Mouse (Mus musculus): ENCODE measurements around the gene Unc5c. TPM values are rescaled to one million over a fixed set of nuclear protein-coding genes. Genes with fewer than 3 reads are reported as not detected.

The Unc5c gene
- polyA plus RNA-seq, 1 experiment from 2014 or later, result 15.6 TPM

GRCm38 (mm10) chr3:141872337-141873042, 407.5 kb downstream of the Unc5c start:
- Histone ChIP-seq H3K9ac (ENCODE audit: low read depth, low read length) (no peak overlapping the region), H3K9me3 (replicated peaks; ENCODE audit: low read length) (no peaks in the 10 kb centered on the region), H3K27ac (no peak overlapping the region), H3K27me3 (ENCODE audit: insufficient read depth, low read length) (no peaks in the 10 kb centered on the region), H3K4me1 (replicated peaks; ENCODE audit: insufficient read depth, low read length) (no peaks in the 10 kb centered on the region), H3K36me3 (ENCODE audit: insufficient read depth, low read length) (no peaks in the 10 kb centered on the region), H3K4me2 (ENCODE audit: low read length) (no peak overlapping the region), H3K4me3 (replicated peaks; ENCODE audit: low read depth, low read length) (no peak overlapping the region)
- TF ChIP-seq CTCF (IDR thresholded peaks at IDR 0.05; ENCODE audit: low read depth), result no peak
- WGBS, result 77% methylated on average over 10 of the region's 10 CpGs
- DNase-seq (ENCODE audit: low spot score) (no peak), ATAC-seq (replicated peaks; ENCODE audit: low FRiP score, low read depth) (no peak)

DNA sequence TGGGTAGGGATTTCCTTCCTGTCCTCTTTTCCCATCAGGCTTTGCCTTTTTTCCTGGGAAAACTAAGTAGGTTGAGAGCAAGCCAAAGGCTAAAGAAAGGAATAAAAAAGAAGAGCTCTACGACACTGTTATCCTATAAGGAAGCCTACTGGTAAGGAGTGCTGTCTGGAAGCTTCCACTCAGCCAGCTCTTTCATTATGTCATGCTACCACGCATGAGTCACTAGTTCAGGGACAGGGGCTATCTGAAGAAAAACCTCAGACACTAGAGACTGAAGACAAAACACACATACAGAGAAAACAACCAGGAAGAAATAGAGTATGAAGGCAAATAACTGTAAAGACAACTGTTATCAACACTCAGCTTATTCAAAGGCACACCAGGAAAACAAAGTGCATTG, 417.5 kb downstream of the Unc5c start:
- H3K9ac ChIP-seq (ENCODE audit: low read depth, low read length), result no peak overlapping the region
- H3K4me2 ChIP-seq (ENCODE audit: low read length), result no peak overlapping the region

DNA sequence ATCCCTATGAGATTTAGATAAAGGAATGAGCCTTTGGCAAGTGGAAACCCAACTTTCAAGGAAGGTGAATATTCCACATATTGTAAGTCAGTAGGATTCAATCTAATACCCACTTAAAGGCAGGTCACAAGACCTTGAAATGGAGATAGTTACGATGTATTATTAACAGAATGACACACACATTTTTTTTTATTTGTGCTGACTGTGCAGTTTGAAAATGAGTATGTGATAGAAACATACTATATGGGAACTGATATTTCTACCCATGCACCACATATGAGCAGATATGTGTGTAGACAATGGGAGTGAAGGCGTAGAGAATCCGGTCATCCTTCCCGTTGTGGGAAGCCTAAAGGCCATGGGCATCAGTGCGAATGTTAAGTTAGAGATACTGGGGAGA, 419.2 kb downstream of the Unc5c start:
- no peak overlapping the region for H3K4me3 ChIP-seq (replicated peaks; ENCODE audit: low read depth, low read length)
- H3K27ac ChIP-seq, result no peak overlapping the region
- no peaks in the 10 kb centered on the region for H3K9me3 ChIP-seq (replicated peaks; ENCODE audit: low read length)
- H3K36me3 ChIP-seq (ENCODE audit: insufficient read depth, low read length), result no peaks in the 10 kb centered on the region
- no peak overlapping the region for H3K4me2 ChIP-seq (ENCODE audit: low read length)
- no peak for TF ChIP-seq CTCF (IDR thresholded peaks at IDR 0.05; ENCODE audit: low read depth)
- WGBS, result 96% methylated on average over 5 of the region's 5 CpGs
- H3K4me1 ChIP-seq (replicated peaks; ENCODE audit: insufficient read depth, low read length), result no peaks in the 10 kb centered on the region
- no peak for ATAC-seq (replicated peaks; ENCODE audit: low FRiP score, low read depth)
- H3K27me3 ChIP-seq (ENCODE audit: insufficient read depth, low read length), result no peaks in the 10 kb centered on the region
- DNase-seq (ENCODE audit: low spot score), result no peak
- H3K9ac ChIP-seq (ENCODE audit: low read depth, low read length), result no peak overlapping the region

More for the DNA sequence above, 417.5 kb downstream of the Unc5c start:
- no peak for DNase-seq (ENCODE audit: low spot score)
- Histone ChIP-seq H3K36me3 (ENCODE audit: insufficient read depth, low read length) (no peaks in the 10 kb centered on the region), H3K4me3 (replicated peaks; ENCODE audit: low read depth, low read length) (no peak overlapping the region), H3K4me1 (replicated peaks; ENCODE audit: insufficient read depth, low read length) (no peaks in the 10 kb centered on the region), H3K9me3 (replicated peaks; ENCODE audit: low read length) (no peaks in the 10 kb centered on the region), H3K27ac (no peak overlapping the region), H3K27me3 (ENCODE audit: insufficient read depth, low read length) (no peaks in the 10 kb centered on the region)
- no peak for ATAC-seq (replicated peaks; ENCODE audit: low FRiP score, low read depth)
- TF ChIP-seq CTCF (IDR thresholded peaks at IDR 0.05; ENCODE audit: low read depth), result no peak
- 79% methylated on average over 2 of the region's 2 CpGs for WGBS
